In genomic region chr2:32654743-32655393, GRCm38 (mm10) we compare ENCODE assay signal across 9 mouse cellular contexts. TPM values are rescaled to one million over a fixed set of nuclear protein-coding genes. Genes with fewer than 3 reads are reported as not detected.
DNase-seq lines count a peak whose midpoint lies in the region; ATAC-seq and TF ChIP-seq lines count a peak whose summit lies in the region.
"Had no signal": no experiment of that assay in that cellular context is flagged by ENCODE, and none has a peak within 500 bp of the region (broad histone marks: within the 10 kb centered on the region; RNA-seq: fewer than 3 reads in every experiment).

No protein-coding gene starts in this region.

- H3K4me3 ChIP-seq in layer of hippocampus, adult 2 months, result no peak overlapping the region
- H3K4me3 ChIP-seq in hindbrain, embryonic 12.5 days, result no peak overlapping the region
- H3K4me3 ChIP-seq in liver, embryonic 11.5 days (ENCODE audit: low read depth, low read length), result no peak overlapping the region
- H3K4me3 ChIP-seq in stomach, embryonic 14.5 days (ENCODE audit: low read depth, low read length), result no peak overlapping the region
- H3K4me3 ChIP-seq: neural tube, embryonic 12.5 days had no signal

- no peak for DNase-seq in layer of hippocampus, adult 2 months (ENCODE audit: low spot score in 2 of 2)
- DNase-seq in layer of hippocampus, adult 9-11 months, result no peak
- DNase-seq in liver, embryonic 11.5 days (ENCODE audit: low spot score), result no peak
- no peak for DNase-seq in left cerebral cortex, postnatal 25 days (ENCODE audit: low spot score in 2 of 2)
- DNase-seq in cerebellum, postnatal 4 days (ENCODE audit: low spot score in 2 of 2), result no peak
- DNase-seq in embryo, embryonic 10 days (ENCODE audit: low spot score), result no peak

- H3K4me1 ChIP-seq in hindbrain, embryonic 12.5 days, result peaks cover 6% of the 10 kb centered on the region; the same call in 1 of the 2 replicates
- peaks cover 42% of the 10 kb centered on the region for H3K4me1 ChIP-seq in liver, embryonic 11.5 days (replicated peaks; ENCODE audit: control insufficient read depth, insufficient read depth, low read length)
- peaks cover 17% of the 10 kb centered on the region for H3K4me1 ChIP-seq in stomach, embryonic 14.5 days (ENCODE audit: control insufficient read depth, insufficient read depth, low read length)

- H3K9ac ChIP-seq in hindbrain, embryonic 12.5 days, result no peak overlapping the region
- H3K9ac ChIP-seq in liver, embryonic 11.5 days (ENCODE audit: low read depth, low read length), result no peak overlapping the region
- no peak overlapping the region for H3K9ac ChIP-seq in stomach, embryonic 14.5 days (replicated peaks; ENCODE audit: low read depth, low read length)
- H3K9ac ChIP-seq: neural tube, embryonic 12.5 days had no signal

- H3K9me3 ChIP-seq in hindbrain, embryonic 12.5 days (replicated peaks), result no peaks in the 10 kb centered on the region
- no peaks in the 10 kb centered on the region for H3K9me3 ChIP-seq in liver, embryonic 11.5 days (ENCODE audit: control insufficient read depth, low read length)
- no peaks in the 10 kb centered on the region for H3K9me3 ChIP-seq in stomach, embryonic 14.5 days (ENCODE audit: control insufficient read depth, low read depth, low read length)
- H3K9me3 ChIP-seq: neural tube, embryonic 12.5 days had no signal

- no peak overlapping the region for H3K4me2 ChIP-seq in hindbrain, embryonic 12.5 days (replicated peaks)
- no peak overlapping the region; the same call in 1 of the 2 replicates for H3K4me2 ChIP-seq in liver, embryonic 11.5 days
- no peak overlapping the region for H3K4me2 ChIP-seq in stomach, embryonic 14.5 days (replicated peaks; ENCODE audit: low read depth, low read length)
- H3K4me2 ChIP-seq: neural tube, embryonic 12.5 days had no signal

- no peak for TF ChIP-seq CTCF in layer of hippocampus, adult 2 months (conservative IDR thresholded peaks at IDR 0.05)

- intact Hi-C loops in left cerebral cortex, postnatal 25 days (cut with DNase I), result no loop called here

- no peaks in the 10 kb centered on the region for H3K36me3 ChIP-seq in hindbrain, embryonic 12.5 days
- no peaks in the 10 kb centered on the region for H3K36me3 ChIP-seq in liver, embryonic 11.5 days (ENCODE audit: control insufficient read depth, insufficient read depth, low read length)
- no peaks in the 10 kb centered on the region for H3K36me3 ChIP-seq in stomach, embryonic 14.5 days (ENCODE audit: control insufficient read depth, insufficient read depth, low read length)
- H3K36me3 ChIP-seq: neural tube, embryonic 12.5 days had no signal

- WGBS in hindbrain, embryonic 12.5 days, result 71% methylated on average over 14 of the region's 14 CpGs
- 48% methylated on average over 14 of the region's 14 CpGs for WGBS in liver, embryonic 11.5 days
- WGBS in stomach, embryonic 14.5 days, result 56% methylated on average over 14 of the region's 14 CpGs

- no peaks in the 10 kb centered on the region for H3K27me3 ChIP-seq in hindbrain, embryonic 12.5 days
- H3K27me3 ChIP-seq in liver, embryonic 11.5 days (replicated peaks; ENCODE audit: control insufficient read depth, insufficient read depth, low read length), result no peaks in the 10 kb centered on the region
- H3K27me3 ChIP-seq in stomach, embryonic 14.5 days (ENCODE audit: control insufficient read depth, insufficient read depth, low read length), result no peaks in the 10 kb centered on the region
- H3K27me3 ChIP-seq: neural tube, embryonic 12.5 days had no signal

- H3K27ac ChIP-seq in layer of hippocampus, adult 2 months, result peak overlapping the region; percentile 63
- H3K27ac ChIP-seq in hindbrain, embryonic 12.5 days, result peak overlapping the region; percentile 53; the same call in 1 of the 2 replicates
- H3K27ac ChIP-seq in liver, embryonic 11.5 days (ENCODE audit: low read depth, low read length), result peak overlapping the region; percentile 54; the same call in 1 of the 2 replicates
- H3K27ac ChIP-seq in stomach, embryonic 14.5 days (ENCODE audit: low read length), result peak overlapping the region; percentile 68; the same call in 1 of the 2 replicates
- H3K27ac ChIP-seq: neural tube, embryonic 12.5 days had no signal

- no peak for ATAC-seq in hindbrain, embryonic 12.5 days (ENCODE audit: low FRiP score)
- ATAC-seq in liver, embryonic 11.5 days (replicated peaks; ENCODE audit: low FRiP score), result no peak
- no peak for ATAC-seq in stomach, embryonic 14.5 days (ENCODE audit: insufficient number of reproducible peaks, insufficient read depth, low FRiP score, low read depth)

RNA-seq across cellular contexts. Expression of gene Eng, which starts 8.5 kb away (rescaled TPM):
- 10 to 100 TPM; 16.4 to 19.7 TPM for total RNA-seq in layer of hippocampus, adult 2 months (2021)
- polyA plus RNA-seq in hindbrain, embryonic 12.5 days (2016; fragmentation: Nextera tagmentation; extraction: Ambion mirVana), result 31.6 and 32.1 TPM in 2 replicates
- polyA plus RNA-seq in liver, embryonic 11.5 days (2014; fragmentation: Nextera tagmentation; extraction: Ambion mirVana), result 39.2 and 40.1 TPM in 2 replicates
- 49.1 and 54.5 TPM in 2 replicates for polyA plus RNA-seq in stomach, embryonic 14.5 days (2014; fragmentation: Nextera tagmentation; extraction: Ambion mirVana)
- total RNA-seq in left cerebral cortex, postnatal 25 days (2021), result 10 to 100 TPM; 21.9 to 25.0 TPM

RNA-seq across cellular contexts. Expression of gene Ak1, which starts 33.3 kb away (rescaled TPM):
- 100 to 1,000 TPM; 120 to 123 TPM for total RNA-seq in layer of hippocampus, adult 2 months (2021)
- polyA plus RNA-seq in hindbrain, embryonic 12.5 days (2016; fragmentation: Nextera tagmentation; extraction: Ambion mirVana), result 40.4 and 43.2 TPM in 2 replicates
- polyA plus RNA-seq in liver, embryonic 11.5 days (2014; fragmentation: Nextera tagmentation; extraction: Ambion mirVana), result 6.7 and 8.3 TPM in 2 replicates
- polyA plus RNA-seq in stomach, embryonic 14.5 days (2014; fragmentation: Nextera tagmentation; extraction: Ambion mirVana), result 16.7 and 17.1 TPM in 2 replicates
- 100 to 1,000 TPM; 157 to 159 TPM for total RNA-seq in left cerebral cortex, postnatal 25 days (2021)

RNA-seq across cellular contexts. Expression of gene Fpgs, which starts 49.1 kb away (rescaled TPM):
- total RNA-seq in layer of hippocampus, adult 2 months (2021), result 10 to 100 TPM; 10.7 to 14.6 TPM
- polyA plus RNA-seq in hindbrain, embryonic 12.5 days (2016; fragmentation: Nextera tagmentation; extraction: Ambion mirVana), result 19.5 and 20.1 TPM in 2 replicates
- 46.2 and 47.1 TPM in 2 replicates for polyA plus RNA-seq in liver, embryonic 11.5 days (2014; fragmentation: Nextera tagmentation; extraction: Ambion mirVana)
- polyA plus RNA-seq in stomach, embryonic 14.5 days (2014; fragmentation: Nextera tagmentation; extraction: Ambion mirVana), result 25.9 and 27.1 TPM in 2 replicates
- 1 to 10 TPM; 7.1 to 9.4 TPM for total RNA-seq in left cerebral cortex, postnatal 25 days (2021)

RNA-seq across cellular contexts. Expression of gene St6galnac6, which starts 55.4 kb away (rescaled TPM):
- 100 to 1,000 TPM; 117 to 124 TPM for total RNA-seq in layer of hippocampus, adult 2 months (2021)
- 13.5 and 14.3 TPM in 2 replicates for polyA plus RNA-seq in hindbrain, embryonic 12.5 days (2016; fragmentation: Nextera tagmentation; extraction: Ambion mirVana)
- polyA plus RNA-seq in liver, embryonic 11.5 days (2014; fragmentation: Nextera tagmentation; extraction: Ambion mirVana), result 9.6 and 10.6 TPM in 2 replicates
- polyA plus RNA-seq in stomach, embryonic 14.5 days (2014; fragmentation: Nextera tagmentation; extraction: Ambion mirVana), result 7.4 and 7.9 TPM in 2 replicates
- total RNA-seq in left cerebral cortex, postnatal 25 days (2021), result 100 to 1,000 TPM; 112 to 117 TPM

RNA-seq across cellular contexts. Expression of gene Cdk9, which starts 58.0 kb away (rescaled TPM):
- total RNA-seq in layer of hippocampus, adult 2 months (2021), result 100 to 1,000 TPM; 115 to 121 TPM
- polyA plus RNA-seq in hindbrain, embryonic 12.5 days (2016; fragmentation: Nextera tagmentation; extraction: Ambion mirVana), result 99.0 and 101 TPM in 2 replicates
- polyA plus RNA-seq in liver, embryonic 11.5 days (2014; fragmentation: Nextera tagmentation; extraction: Ambion mirVana), result 83.4 and 84.5 TPM in 2 replicates
- polyA plus RNA-seq in stomach, embryonic 14.5 days (2014; fragmentation: Nextera tagmentation; extraction: Ambion mirVana), result 78.6 and 80.8 TPM in 2 replicates
- 100 to 1,000 TPM; 114 to 118 TPM for total RNA-seq in left cerebral cortex, postnatal 25 days (2021)
